Mouse (Mus musculus): Measurements from ENCODE around the gene Aplf. TPM values are rescaled to one million over a fixed set of nuclear protein-coding genes. Genes with fewer than 3 reads are reported as not detected.

Gene Aplf
- polyA plus RNA-seq, 2 experiments: 10.3 to 14.3 TPM

DNA sequence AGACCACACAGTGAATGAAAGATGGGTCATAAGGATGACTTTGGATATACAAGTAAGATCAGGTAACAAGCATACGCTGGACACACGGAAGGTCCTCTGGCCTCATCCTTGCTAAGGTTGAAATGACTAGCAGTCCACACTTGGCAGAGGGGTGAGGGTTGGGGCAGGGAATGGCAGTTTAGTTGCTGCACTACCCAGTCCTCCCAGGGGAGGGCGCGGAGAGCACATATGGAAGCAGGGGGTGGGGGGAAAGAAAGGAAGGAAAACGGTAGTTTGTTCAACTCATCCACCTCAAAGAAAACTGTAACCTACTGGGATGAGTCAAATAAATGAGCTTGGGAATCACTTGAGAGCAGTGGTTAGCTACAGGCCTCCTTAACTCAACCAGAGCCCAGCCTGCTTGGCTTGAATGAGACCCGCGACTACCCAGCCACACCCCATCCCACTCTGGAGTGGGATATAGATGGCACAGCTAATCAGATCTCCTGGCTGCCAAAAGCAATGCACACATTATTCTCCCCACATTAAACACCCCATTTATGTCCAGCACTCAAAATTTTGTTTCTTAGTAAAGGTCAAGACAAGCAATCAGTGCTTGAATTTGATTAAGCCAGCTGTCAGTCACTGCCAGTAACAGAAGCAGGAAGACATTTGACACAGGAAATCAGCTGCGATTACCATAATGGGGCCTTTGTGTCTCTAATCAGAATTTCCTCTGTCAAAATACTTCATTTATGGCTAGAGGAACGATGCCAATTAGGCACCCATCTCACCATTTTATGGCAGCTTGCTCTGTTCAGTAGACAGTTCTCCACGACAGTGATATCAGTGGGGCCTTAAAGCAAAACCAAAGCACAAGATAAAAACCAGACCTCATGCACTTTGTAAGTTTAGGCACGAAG lies 56.9 kb downstream of the Aplf start:
- H3K4me1 ChIP-seq (ENCODE audit: control insufficient read depth, insufficient read depth, low read length): no peaks in the 10 kb centered on the region
- 58% methylated on average over 11 of the region's 11 CpGs for WGBS
- H3K4me2 ChIP-seq (replicated peaks; ENCODE audit: low read depth, low read length, severe bottlenecking): no peak overlapping the region
- no peak for DNase-seq (ENCODE audit: low spot score)
- H3K36me3 ChIP-seq (ENCODE audit: control insufficient read depth, insufficient read depth, low read length): no peaks in the 10 kb centered on the region
- no peaks in the 10 kb centered on the region for H3K27me3 ChIP-seq (ENCODE audit: control insufficient read depth, insufficient read depth, low read length)
- no peak for ATAC-seq (ENCODE audit: low FRiP score, low read depth)
- H3K9me3 ChIP-seq (ENCODE audit: control insufficient read depth, low read length): no peaks in the 10 kb centered on the region
- no peak for TF ChIP-seq POLR2A (IDR thresholded peaks at IDR 0.05; ENCODE audit: borderline replicate concordance, extremely low read depth, insufficient read depth, insufficient read length)
- H3K27ac ChIP-seq (replicated peaks; ENCODE audit: low read depth, low read length): no peak overlapping the region
- no peak overlapping the region for H3K9ac ChIP-seq (ENCODE audit: low read depth, low read length, severe bottlenecking)
- H3K4me3 ChIP-seq (replicated peaks; ENCODE audit: low read length): no peak overlapping the region

DNA sequence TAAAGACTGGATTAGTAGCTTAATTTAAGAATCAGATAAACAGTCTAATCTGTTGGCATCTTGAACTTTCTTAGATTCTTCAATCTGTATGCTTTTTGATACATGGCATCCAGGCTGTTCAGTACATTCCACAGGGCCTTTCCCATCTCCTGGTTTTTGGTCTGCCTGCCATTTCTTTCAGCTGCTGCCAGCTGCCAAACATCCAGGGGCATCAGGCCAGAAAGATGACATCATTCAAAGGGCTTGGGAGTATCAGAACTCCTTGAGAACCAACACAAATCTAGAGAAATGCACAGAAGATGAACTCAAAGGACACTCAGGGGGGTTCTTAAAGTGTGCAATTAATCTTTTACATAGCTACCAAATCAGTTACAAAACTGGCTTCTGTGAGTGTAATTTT lies 72.2 kb downstream of the Aplf start:
- TF ChIP-seq POLR2A (IDR thresholded peaks at IDR 0.05; ENCODE audit: borderline replicate concordance, extremely low read depth, insufficient read depth, insufficient read length): no peak
- no peak overlapping the region for H3K9ac ChIP-seq (ENCODE audit: low read depth, low read length, severe bottlenecking)
- no peak overlapping the region for H3K4me3 ChIP-seq (replicated peaks; ENCODE audit: low read length)
- DNase-seq (ENCODE audit: low spot score): peak; percentile 53
- H3K4me2 ChIP-seq (replicated peaks; ENCODE audit: low read depth, low read length, severe bottlenecking): no peak overlapping the region
- no peak for ATAC-seq (ENCODE audit: low FRiP score, low read depth)
- no peaks in the 10 kb centered on the region for H3K9me3 ChIP-seq (ENCODE audit: control insufficient read depth, low read length)
- H3K4me1 ChIP-seq (ENCODE audit: control insufficient read depth, insufficient read depth, low read length): no peaks in the 10 kb centered on the region
- no peak overlapping the region for H3K27ac ChIP-seq (replicated peaks; ENCODE audit: low read depth, low read length)
- no peaks in the 10 kb centered on the region for H3K36me3 ChIP-seq (ENCODE audit: control insufficient read depth, insufficient read depth, low read length)
- no peaks in the 10 kb centered on the region for H3K27me3 ChIP-seq (ENCODE audit: control insufficient read depth, insufficient read depth, low read length)

DNA sequence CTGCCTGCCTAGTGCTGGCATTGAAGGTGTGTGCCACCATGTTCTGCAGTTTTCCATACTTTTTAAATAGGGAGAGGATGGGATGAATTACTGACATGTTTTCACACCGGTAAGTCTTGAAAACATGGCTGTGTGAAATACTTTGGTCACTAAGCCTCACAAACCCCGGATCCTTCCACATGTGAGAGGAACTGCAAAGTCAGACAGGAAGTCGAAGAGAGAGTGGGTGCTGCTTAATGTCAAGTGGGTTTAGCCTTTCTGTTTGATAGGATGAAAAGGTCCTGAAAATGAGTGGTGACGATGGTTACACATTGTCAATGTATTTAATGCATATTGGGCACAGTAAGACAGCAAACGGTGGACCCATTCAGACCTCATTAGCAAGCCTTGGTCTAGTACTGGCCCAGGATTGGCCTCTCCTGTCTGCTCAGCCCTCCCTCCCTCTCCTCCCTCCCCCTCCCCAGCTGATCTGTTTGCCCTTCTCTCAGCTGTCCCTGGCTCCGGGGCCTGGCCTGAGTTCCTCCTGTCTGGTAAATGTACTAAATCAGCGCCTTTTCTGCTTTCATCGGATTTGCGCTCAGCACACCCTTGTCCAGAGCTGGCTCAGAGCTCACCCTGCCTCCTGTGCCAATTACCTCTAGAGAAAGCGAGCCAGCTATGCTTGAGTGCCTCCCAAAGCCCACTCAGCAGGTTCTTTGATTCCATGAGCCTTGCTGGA lies 74.7 kb downstream of the Aplf start:
- H3K4me2 ChIP-seq (replicated peaks; ENCODE audit: low read depth, low read length, severe bottlenecking): no peak overlapping the region
- H3K4me1 ChIP-seq (ENCODE audit: control insufficient read depth, insufficient read depth, low read length): no peaks in the 10 kb centered on the region
- no peaks in the 10 kb centered on the region for H3K27me3 ChIP-seq (ENCODE audit: control insufficient read depth, insufficient read depth, low read length)
- H3K36me3 ChIP-seq (ENCODE audit: control insufficient read depth, insufficient read depth, low read length): no peaks in the 10 kb centered on the region
- 58% methylated on average over 10 of the region's 10 CpGs for WGBS
- H3K27ac ChIP-seq (replicated peaks; ENCODE audit: low read depth, low read length): no peak overlapping the region
- TF ChIP-seq POLR2A (IDR thresholded peaks at IDR 0.05; ENCODE audit: borderline replicate concordance, extremely low read depth, insufficient read depth, insufficient read length): no peak
- no peaks in the 10 kb centered on the region for H3K9me3 ChIP-seq (ENCODE audit: control insufficient read depth, low read length)
- DNase-seq (ENCODE audit: low spot score) (no peak), ATAC-seq (ENCODE audit: low FRiP score, low read depth) (no peak)
- no peak overlapping the region for H3K4me3 ChIP-seq (replicated peaks; ENCODE audit: low read length)
- no peak overlapping the region for H3K9ac ChIP-seq (ENCODE audit: low read depth, low read length, severe bottlenecking)

DNA sequence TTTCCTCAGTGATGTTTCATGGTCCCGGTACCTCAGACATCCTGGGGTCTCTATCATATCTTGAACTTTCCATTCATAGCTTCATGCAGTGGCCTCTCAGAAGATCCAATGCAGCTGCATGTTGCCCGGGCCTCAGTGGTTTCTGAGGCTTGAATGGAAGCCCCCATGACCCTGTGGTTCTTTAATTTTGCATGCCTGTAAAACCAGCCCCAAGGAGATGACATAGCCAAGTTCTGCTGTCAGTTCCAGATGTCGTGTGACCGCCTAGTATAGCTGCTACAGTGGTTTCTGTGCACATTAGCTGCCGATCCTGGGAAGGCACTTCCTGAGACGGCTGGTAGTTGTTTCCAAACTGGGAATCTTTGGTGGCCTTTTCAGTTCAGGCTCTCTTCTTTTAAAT lies 77.8 kb downstream of the Aplf start:
- no peak for TF ChIP-seq POLR2A (IDR thresholded peaks at IDR 0.05; ENCODE audit: borderline replicate concordance, extremely low read depth, insufficient read depth, insufficient read length)
- ATAC-seq (ENCODE audit: low FRiP score, low read depth) (no peak), DNase-seq (ENCODE audit: low spot score) (no peak)
- WGBS: 69% methylated on average over 6 of the region's 6 CpGs
- no peaks in the 10 kb centered on the region for H3K36me3 ChIP-seq (ENCODE audit: control insufficient read depth, insufficient read depth, low read length)
- H3K4me1 ChIP-seq (ENCODE audit: control insufficient read depth, insufficient read depth, low read length): peaks cover 5% of the 10 kb centered on the region; the same call in 1 of the 2 replicates
- no peak overlapping the region for H3K4me2 ChIP-seq (replicated peaks; ENCODE audit: low read depth, low read length, severe bottlenecking)
- no peaks in the 10 kb centered on the region for H3K9me3 ChIP-seq (ENCODE audit: control insufficient read depth, low read length)
- no peak overlapping the region for H3K9ac ChIP-seq (ENCODE audit: low read depth, low read length, severe bottlenecking)
- H3K27me3 ChIP-seq (ENCODE audit: control insufficient read depth, insufficient read depth, low read length): no peaks in the 10 kb centered on the region
- no peak overlapping the region for H3K4me3 ChIP-seq (replicated peaks; ENCODE audit: low read length)
- H3K27ac ChIP-seq (replicated peaks; ENCODE audit: low read depth, low read length): no peak overlapping the region

DNA sequence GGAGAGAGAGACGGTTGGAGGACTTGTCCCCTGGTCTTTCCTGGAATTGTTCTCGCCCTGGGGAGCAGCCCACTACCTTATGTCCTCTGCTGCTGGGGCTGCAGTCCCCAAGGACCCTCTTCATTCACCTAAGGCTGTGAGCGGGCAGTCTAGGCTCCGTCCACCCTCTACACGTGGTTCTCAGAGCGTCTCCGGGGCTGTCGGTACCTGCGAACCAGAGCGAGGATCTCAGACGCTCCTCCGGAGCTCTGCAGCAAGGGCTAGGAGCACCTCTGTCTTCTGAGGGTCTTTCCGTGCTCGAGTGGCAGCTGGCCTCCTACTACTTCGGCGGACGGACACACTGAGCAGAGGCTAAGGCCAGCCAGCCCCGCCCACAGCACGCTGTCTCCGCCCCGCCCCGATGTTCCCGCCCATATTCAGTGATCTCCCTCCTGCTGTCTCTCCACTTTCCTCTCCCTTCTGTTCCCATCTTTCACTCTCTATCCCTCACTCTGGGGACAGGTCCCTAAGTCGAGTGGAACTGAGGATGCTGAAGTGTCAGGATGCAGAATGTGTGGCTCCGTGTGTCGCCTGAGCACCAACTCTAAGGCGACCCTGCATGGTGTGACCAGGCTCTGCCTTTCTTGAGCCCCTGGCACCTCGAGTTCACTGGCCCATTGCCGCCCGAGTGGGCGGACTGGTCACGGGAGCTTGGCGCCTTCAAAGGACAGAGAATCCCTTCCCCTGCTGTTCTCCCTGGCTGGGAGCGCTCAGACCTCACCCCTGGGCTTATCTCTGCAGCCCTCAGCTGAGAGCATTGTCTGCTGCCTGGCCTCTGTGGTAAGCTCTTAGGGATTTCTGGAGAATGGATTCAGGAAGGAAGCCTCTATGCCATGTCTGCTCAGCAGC lies 81.4 kb downstream of the Aplf start, which contains the start of gene Prokr1:
Gene Prokr1 (minus strand): TSS at position 350 of the 888 bp plus-strand sequence.
- ATAC-seq (ENCODE audit: low FRiP score, low read depth): peak; percentile 86
- Histone ChIP-seq H3K4me2 (replicated peaks; ENCODE audit: low read depth, low read length, severe bottlenecking) (peak within 1 kb of the TSS; percentile 92), H3K9ac (ENCODE audit: low read depth, low read length, severe bottlenecking) (peak within 1 kb of the TSS; percentile 57), H3K36me3 (ENCODE audit: control insufficient read depth, insufficient read depth, low read length) (no peaks in the 10 kb centered on the region), H3K27ac (replicated peaks; ENCODE audit: low read depth, low read length) (no peak within 1 kb of the TSS), H3K9me3 (ENCODE audit: control insufficient read depth, low read length) (no peaks in the 10 kb centered on the region), H3K4me3 (replicated peaks; ENCODE audit: low read length) (peak within 1 kb of the TSS; percentile 54), H3K27me3 (ENCODE audit: control insufficient read depth, insufficient read depth, low read length) (no peaks in the 10 kb centered on the region), H3K4me1 (ENCODE audit: control insufficient read depth, insufficient read depth, low read length) (peaks cover 5% of the 10 kb centered on the region; the same call in 1 of the 2 replicates)
- under 1% methylated on average over 34 of the region's 34 CpGs for WGBS
- peak; percentile 40 for DNase-seq (ENCODE audit: low spot score)
- no peak for TF ChIP-seq POLR2A (IDR thresholded peaks at IDR 0.05; ENCODE audit: borderline replicate concordance, extremely low read depth, insufficient read depth, insufficient read length)

All from limb, embryonic 14.5 days (tissue).